Mouse (Mus musculus) activated CD4-positive, CD25-positive, alpha-beta regulatory T cell, adult 4 months (primary cell): ENCODE measurements around the gene Gm20914. TPM values are rescaled to one million over a fixed set of nuclear protein-coding genes. Genes with fewer than 3 reads are reported as not detected.
"Not testable (repeated sequence)": the region's sequence is repeated elsewhere in the genome, so short reads cannot be mapped to it uniquely, and the experiment has no call there.

Experiments
- ATAC-seq: one replicate; pipeline ENCODE4 v1.8.0; 2017
- polyA plus RNA-seq, 2 experiments: library from polyadenylated mRNA; unstranded; fragments of 100-300 nt; shearing (Covaris generic); gene quantifications; one replicate each; pipeline ENCODE4 v1.2.1; 2017

Gm20914 gene
- not detected for polyA plus RNA-seq

- not testable (repeated sequence) for ATAC-seq
Measured at GRCm38 (mm10) chrY:5725678-5726077, at the start of gene Gm20914. Gene Gm20914 (plus strand): TSS chrY:5725978.

Other genes with a start within 250 kb of the Gm20914 start
- not detected for gene Gm21854, start 69.0 kb upstream of the Gm20914 start, polyA plus RNA-seq
- gene Gm28171, start 67.4 kb downstream of the Gm20914 start, polyA plus RNA-seq = not detected
- gene Gm21778, start 216.5 kb downstream of the Gm20914 start, polyA plus RNA-seq = not detected